Mouse (Mus musculus): ENCODE results near the gene Il17c.

Gene Il17c

GRCm38 (mm10) chr8:122467816-122468215 is 46.0 kb downstream of the Il17c start:
- no peak for TF ChIP-seq CTCF (conservative IDR thresholded peaks at IDR 0.05; ENCODE audit: low read length)
- no peak for TF ChIP-seq POU5F1 (IDR thresholded peaks at IDR 0.05; ENCODE audit: borderline replicate concordance, low read length)
- no peak for TF ChIP-seq NANOG (IDR thresholded peaks at IDR 0.05; ENCODE audit: borderline replicate concordance, low read length)
- H3K27me3 ChIP-seq (ENCODE audit: insufficient read depth, low read length): peaks cover 13% of the 10 kb centered on the region
- H3K9me3 ChIP-seq (ENCODE audit: low read length): no peaks in the 10 kb centered on the region
- no peak overlapping the region for H3K4me3 ChIP-seq (replicated peaks; ENCODE audit: low read length)
- H3K4me1 ChIP-seq (replicated peaks; ENCODE audit: low read depth, low read length): peaks cover 56% of the 10 kb centered on the region
- peaks cover 51% of the 10 kb centered on the region for H3K36me3 ChIP-seq (ENCODE audit: insufficient read depth, low read length)

- H3K9me3 ChIP-seq (ENCODE audit: low read length): no peaks in the 10 kb centered on the region
- peaks cover 67% of the 10 kb centered on the region for H3K36me3 ChIP-seq (ENCODE audit: insufficient read depth, low read length)
Measured at GRCm38 (mm10) chr8:122469407-122469806, 47.6 kb downstream of the Il17c start.

GRCm38 (mm10) chr8:122469965-122470364 is 48.1 kb downstream of the Il17c start:
- H3K9me3 ChIP-seq (ENCODE audit: low read length): no peaks in the 10 kb centered on the region
- peaks cover 65% of the 10 kb centered on the region for H3K36me3 ChIP-seq (ENCODE audit: insufficient read depth, low read length)
- peaks cover 54% of the 10 kb centered on the region for H3K4me1 ChIP-seq (replicated peaks; ENCODE audit: low read depth, low read length)
- TF ChIP-seq CTCF (conservative IDR thresholded peaks at IDR 0.05; ENCODE audit: low read length) (no peak), POU5F1 (IDR thresholded peaks at IDR 0.05; ENCODE audit: borderline replicate concordance, low read length) (no peak)
- no peak overlapping the region for H3K4me3 ChIP-seq (replicated peaks; ENCODE audit: low read length)
- no peaks in the 10 kb centered on the region for H3K27me3 ChIP-seq (ENCODE audit: insufficient read depth, low read length)

More at GRCm38 (mm10) chr8:122469407-122469806, 47.6 kb downstream of the Il17c start:
- TF ChIP-seq POU5F1 (IDR thresholded peaks at IDR 0.05; ENCODE audit: borderline replicate concordance, low read length) (no peak), NANOG (IDR thresholded peaks at IDR 0.05; ENCODE audit: borderline replicate concordance, low read length) (no peak), CTCF (conservative IDR thresholded peaks at IDR 0.05; ENCODE audit: low read length) (no peak)
- Histone ChIP-seq H3K27me3 (ENCODE audit: insufficient read depth, low read length) (no peaks in the 10 kb centered on the region), H3K4me1 (replicated peaks; ENCODE audit: low read depth, low read length) (peaks cover 54% of the 10 kb centered on the region), H3K4me3 (replicated peaks; ENCODE audit: low read length) (no peak overlapping the region)

GRCm38 (mm10) chr8:122470691-122471090 is 48.9 kb downstream of the Il17c start:
- Histone ChIP-seq H3K4me1 (replicated peaks; ENCODE audit: low read depth, low read length) (peaks cover 56% of the 10 kb centered on the region), H3K27me3 (ENCODE audit: insufficient read depth, low read length) (no peaks in the 10 kb centered on the region), H3K36me3 (ENCODE audit: insufficient read depth, low read length) (peaks cover 63% of the 10 kb centered on the region), H3K9me3 (ENCODE audit: low read length) (no peaks in the 10 kb centered on the region), H3K4me3 (replicated peaks; ENCODE audit: low read length) (no peak overlapping the region)
- TF ChIP-seq POU5F1 (IDR thresholded peaks at IDR 0.05; ENCODE audit: borderline replicate concordance, low read length) (no peak), CTCF (conservative IDR thresholded peaks at IDR 0.05; ENCODE audit: low read length) (no peak), NANOG (IDR thresholded peaks at IDR 0.05; ENCODE audit: borderline replicate concordance, low read length) (no peak)
